Mouse (Mus musculus) cerebellum, adult 9-11 months (tissue): ENCODE results near the gene Dlg5.
A peak's percentile ranks its signal among the peaks of the same experiment; 100 is the strongest.

Experiments used
- DNase-seq: peaks from one replicate; pipeline ENCODE4 v3.0.0; 2022

The Dlg5 gene

GRCm38 (mm10) chr14:24245177-24246081 is at the start of gene Dlg5:
TSS of gene Dlg5 (minus strand) at chr14:24245920.
- peak; percentile 76 for DNase-seq

GRCm38 (mm10) chr14:24293631-24294030 is 47.9 kb upstream of the Dlg5 start:
- DNase-seq: no peak

- DNase-seq: no peak
Measured at GRCm38 (mm10) chr14:24292914-24293313, 47.2 kb upstream of the Dlg5 start, which contains the start of gene E330034G19Rik. TSS of gene E330034G19Rik (plus strand) at chr14:24293214.

GRCm38 (mm10) chr14:24290726-24291125 is 45.0 kb upstream of the Dlg5 start:
- no peak for DNase-seq

- no peak for DNase-seq
Measured at GRCm38 (mm10) chr14:24286136-24286535, 40.4 kb upstream of the Dlg5 start.

- DNase-seq: no peak
Measured at GRCm38 (mm10) chr14:24282276-24282675, 36.6 kb upstream of the Dlg5 start.

GRCm38 (mm10) chr14:24281278-24281677 is 35.6 kb upstream of the Dlg5 start:
- DNase-seq: no peak

GRCm38 (mm10) chr14:24275534-24275933 is 29.8 kb upstream of the Dlg5 start:
- no peak for DNase-seq

GRCm38 (mm10) chr14:24273575-24273974 is 27.9 kb upstream of the Dlg5 start:
- no peak for DNase-seq

- no peak for DNase-seq
Measured at GRCm38 (mm10) chr14:24269571-24269970, 23.9 kb upstream of the Dlg5 start.

GRCm38 (mm10) chr14:24262915-24263314 is 17.2 kb upstream of the Dlg5 start:
- no peak for DNase-seq

- DNase-seq: no peak
Measured at GRCm38 (mm10) chr14:24262382-24262781, 16.7 kb upstream of the Dlg5 start.

GRCm38 (mm10) chr14:24260391-24260790 is 14.7 kb upstream of the Dlg5 start:
- DNase-seq: no peak

GRCm38 (mm10) chr14:24255956-24256355 is 10.2 kb upstream of the Dlg5 start:
- no peak for DNase-seq

- no peak for DNase-seq
Measured at GRCm38 (mm10) chr14:24253611-24254202, 8.0 kb upstream of the Dlg5 start.

- no peak for DNase-seq
Measured at GRCm38 (mm10) chr14:24251326-24251725, 5.6 kb upstream of the Dlg5 start.

GRCm38 (mm10) chr14:24249926-24250325 is 4.2 kb upstream of the Dlg5 start:
- no peak for DNase-seq

- DNase-seq: peak; percentile 30
Measured at GRCm38 (mm10) chr14:24244330-24245176, 1.2 kb downstream of the Dlg5 start.

- DNase-seq: no peak
Measured at GRCm38 (mm10) chr14:24242016-24242415, 3.7 kb downstream of the Dlg5 start.

GRCm38 (mm10) chr14:24240831-24241230 is 4.9 kb downstream of the Dlg5 start:
- DNase-seq: no peak

- no peak for DNase-seq
Measured at GRCm38 (mm10) chr14:24239651-24240050, 6.1 kb downstream of the Dlg5 start.

GRCm38 (mm10) chr14:24235954-24236353 is 9.8 kb downstream of the Dlg5 start:
- no peak for DNase-seq

- DNase-seq: no peak
Measured at GRCm38 (mm10) chr14:24234411-24234810, 11.3 kb downstream of the Dlg5 start.
